Mouse (Mus musculus): ENCODE measurements around the gene A930033H14Rik.

- TF ChIP-seq POLR2A (IDR thresholded peaks at IDR 0.05; ENCODE audit: low read depth, low read length) (no peak), CTCF (conservative IDR thresholded peaks at IDR 0.05; ENCODE audit: insufficient read depth, insufficient read length, low read depth, low read length) (no peak)
Measured at GRCm38 (mm10) chr10:69160877-69161276, 52.0 kb downstream of the A930033H14Rik start.
